Mouse (Mus musculus): ENCODE measurements around the gene Hax1. TPM values are rescaled to one million over a fixed set of nuclear protein-coding genes. Genes with fewer than 3 reads are reported as not detected.

The Hax1 gene
- total RNA-seq, 2 experiments from 2014 or later, result 78.6 to 162 TPM

GRCm38 (mm10) chr3:89963221-89963763 is 35.3 kb downstream of the Hax1 start, which contains the start of gene Atp8b2:
Gene Atp8b2, minus strand, starts transcription at chr3:89963508.
- ATAC-seq (replicated peaks; ENCODE audit: low FRiP score, low TSS enrichment, poor library complexity, severe bottlenecking), result no peak

- no peak for ATAC-seq (replicated peaks; ENCODE audit: low FRiP score, low TSS enrichment, poor library complexity, severe bottlenecking)
Measured at GRCm38 (mm10) chr3:89962751-89963220, 35.8 kb downstream of the Hax1 start.

- no peak for ATAC-seq (replicated peaks; ENCODE audit: low FRiP score, low TSS enrichment, poor library complexity, severe bottlenecking)
Measured at GRCm38 (mm10) chr3:89962059-89962750, 36.4 kb downstream of the Hax1 start.

GRCm38 (mm10) chr3:89961436-89961835 is 37.1 kb downstream of the Hax1 start:
- no peak for ATAC-seq (replicated peaks; ENCODE audit: low FRiP score, low TSS enrichment, poor library complexity, severe bottlenecking)

- ATAC-seq (replicated peaks; ENCODE audit: low FRiP score, low TSS enrichment, poor library complexity, severe bottlenecking), result peak; percentile 84
Measured at GRCm38 (mm10) chr3:89960469-89960868, 38.1 kb downstream of the Hax1 start.

- ATAC-seq (replicated peaks; ENCODE audit: low FRiP score, low TSS enrichment, poor library complexity, severe bottlenecking), result no peak
Measured at GRCm38 (mm10) chr3:89959435-89959834, 39.1 kb downstream of the Hax1 start.

GRCm38 (mm10) chr3:89957880-89958279 is 40.7 kb downstream of the Hax1 start:
- ATAC-seq (replicated peaks; ENCODE audit: low FRiP score, low TSS enrichment, poor library complexity, severe bottlenecking), result no peak

- ATAC-seq (replicated peaks; ENCODE audit: low FRiP score, low TSS enrichment, poor library complexity, severe bottlenecking), result no peak
Measured at GRCm38 (mm10) chr3:89956177-89956971, 42.2 kb downstream of the Hax1 start.

GRCm38 (mm10) chr3:89953420-89953819 is 45.2 kb downstream of the Hax1 start:
- ATAC-seq (replicated peaks; ENCODE audit: low FRiP score, low TSS enrichment, poor library complexity, severe bottlenecking), result peak; percentile 80

GRCm38 (mm10) chr3:89948655-89949054 is 49.9 kb downstream of the Hax1 start:
- ATAC-seq (replicated peaks; ENCODE audit: low FRiP score, low TSS enrichment, poor library complexity, severe bottlenecking), result no peak

GRCm38 (mm10) chr3:89948021-89948420 is 50.6 kb downstream of the Hax1 start:
- no peak for ATAC-seq (replicated peaks; ENCODE audit: low FRiP score, low TSS enrichment, poor library complexity, severe bottlenecking)

Other genes with a start within 250 kb of the Hax1 start
- 1.0 and 1.9 TPM in 2 replicates for gene Chrnb2, start 234.1 kb downstream of the Hax1 start, total RNA-seq (2014; fragmentation: Nextera tagmentation)
- gene Chrnb2, start 234.1 kb downstream of the Hax1 start, total RNA-seq (2017), result 0.38 and 0.76 TPM in 2 replicates
- gene Ube2q1, start 225.2 kb downstream of the Hax1 start, total RNA-seq (2014; fragmentation: Nextera tagmentation), result 51.3 and 53.5 TPM in 2 replicates
- 89.0 and 89.6 TPM in 2 replicates for gene Ube2q1, start 225.2 kb downstream of the Hax1 start, total RNA-seq (2017)
- gene She, start 167.4 kb downstream of the Hax1 start, total RNA-seq (2014; fragmentation: Nextera tagmentation), result not detected in 2 replicates
- not detected in 2 replicates for gene She, start 167.4 kb downstream of the Hax1 start, total RNA-seq (2017)
- gene Il6ra, start 85.6 kb downstream of the Hax1 start, total RNA-seq (2014; fragmentation: Nextera tagmentation), result 0.27 TPM in 1 of 2 replicates, not detected in the other
- gene Il6ra, start 85.6 kb downstream of the Hax1 start, total RNA-seq (2017), result 0.80 TPM in 2 replicates
- 4.6 and 9.4 TPM in 2 replicates for gene Atp8b2, start 35.3 kb downstream of the Hax1 start, total RNA-seq (2014; fragmentation: Nextera tagmentation)
- 7.8 and 12.8 TPM in 2 replicates for gene Atp8b2, start 35.3 kb downstream of the Hax1 start, total RNA-seq (2017)
- gene 4933434E20Rik, start 52.9 kb upstream of the Hax1 start, total RNA-seq (2014; fragmentation: Nextera tagmentation), result 47.5 and 67.7 TPM in 2 replicates
- gene 4933434E20Rik, start 52.9 kb upstream of the Hax1 start, total RNA-seq (2017), result 42.7 and 55.0 TPM in 2 replicates
- gene Ubap2l, start 53.8 kb upstream of the Hax1 start, total RNA-seq (2014; fragmentation: Nextera tagmentation), result 319 and 326 TPM in 2 replicates
- 151 and 159 TPM in 2 replicates for gene Ubap2l, start 53.8 kb upstream of the Hax1 start, total RNA-seq (2017)
- gene Tpm3, start 73.9 kb upstream of the Hax1 start, total RNA-seq (2014; fragmentation: Nextera tagmentation), result 192 and 222 TPM in 2 replicates
- gene Tpm3, start 73.9 kb upstream of the Hax1 start, total RNA-seq (2017), result 375 and 390 TPM in 2 replicates
- 0.05 TPM in 1 of 2 replicates, not detected in the other for gene Nup210l, start 105.4 kb upstream of the Hax1 start, total RNA-seq (2014; fragmentation: Nextera tagmentation)
- gene Nup210l, start 105.4 kb upstream of the Hax1 start, total RNA-seq (2017), result not detected in 2 replicates
- gene Rps27, start 214.9 kb upstream of the Hax1 start, total RNA-seq (2014; fragmentation: Nextera tagmentation), result 6,200 and 6,584 TPM in 2 replicates
- gene Rps27, start 214.9 kb upstream of the Hax1 start, total RNA-seq (2017), result 4,833 and 5,025 TPM in 2 replicates
- gene Rab13, start 214.9 kb upstream of the Hax1 start, total RNA-seq (2014; fragmentation: Nextera tagmentation), result 4.0 TPM in 1 of 2 replicates, not detected in the other
- gene Rab13, start 214.9 kb upstream of the Hax1 start, total RNA-seq (2017), result 0.38 and 0.72 TPM in 2 replicates
- gene Jtb, start 232.8 kb upstream of the Hax1 start, total RNA-seq (2014; fragmentation: Nextera tagmentation), result 72.0 and 95.1 TPM in 2 replicates
- gene Jtb, start 232.8 kb upstream of the Hax1 start, total RNA-seq (2017), result 38.3 and 48.5 TPM in 2 replicates
- gene Creb3l4, start 244.7 kb upstream of the Hax1 start, total RNA-seq (2014; fragmentation: Nextera tagmentation), result not detected in 2 replicates
- not detected in 2 replicates for gene Creb3l4, start 244.7 kb upstream of the Hax1 start, total RNA-seq (2017)
- 21.9 and 23.2 TPM in 2 replicates for gene Slc39a1, start 249.4 kb upstream of the Hax1 start, total RNA-seq (2014; fragmentation: Nextera tagmentation)
- 27.2 and 36.8 TPM in 2 replicates for gene Slc39a1, start 249.4 kb upstream of the Hax1 start, total RNA-seq (2017)

All from megakaryocyte-erythroid progenitor cell, adult 5-6 weeks (primary cell).